Mouse (Mus musculus) ES-E14 (cell line): ENCODE results near the gene Klhl35.

ENCODE experiments used
- CHD2 ChIP-seq: IDR thresholded peaks from 2 replicates; pipeline ENCODE4 v1.6.1; 2014; ENCODE audit warnings: mild to moderate bottlenecking, low read depth, low read length, inconsistent platforms
- HCFC1 ChIP-seq: IDR thresholded peaks from 2 replicates; pipeline ENCODE4 v1.6.1; 2012; ENCODE audit warnings: low read length, inconsistent platforms, borderline replicate concordance; ENCODE audit not compliant: insufficient read depth
- MAFK ChIP-seq: IDR thresholded peaks from 2 replicates; pipeline ENCODE4 v1.6.1; 2014; ENCODE audit warnings: mild to moderate bottlenecking, low read depth, low read length, inconsistent platforms; ENCODE audit not compliant: insufficient read depth
- ZNF384 ChIP-seq: IDR thresholded peaks from 2 replicates; pipeline ENCODE4 v1.6.1; 2012; ENCODE audit warnings: low read depth, low read length, inconsistent platforms

- TF ChIP-seq HCFC1 (no peak), MAFK (no peak), CHD2 (no peak), ZNF384 (no peak)
These were observed 37.8 kb upstream of the Klhl35 start for GRCm38 (mm10) chr7:99427987-99428386.
